Mouse (Mus musculus) adrenal gland, adult 8-10 months (tissue): ENCODE measurements around the gene Psat1. TPM values are rescaled to one million over a fixed set of nuclear protein-coding genes. Genes with fewer than 3 reads are reported as not detected.

ENCODE experiments used
- DNase-seq: peaks from one replicate; pipeline ENCODE4 v3.0.0; 2022
- total RNA-seq, 4 experiments: library from RNA; stranded (reverse); gene quantifications; 2 replicates each; pipeline ENCODE4 v1.2.4; 2022

The Psat1 gene
- total RNA-seq, 4 experiments from 2014 or later: 38.3 to 144 (median 66.5) TPM

DNA sequence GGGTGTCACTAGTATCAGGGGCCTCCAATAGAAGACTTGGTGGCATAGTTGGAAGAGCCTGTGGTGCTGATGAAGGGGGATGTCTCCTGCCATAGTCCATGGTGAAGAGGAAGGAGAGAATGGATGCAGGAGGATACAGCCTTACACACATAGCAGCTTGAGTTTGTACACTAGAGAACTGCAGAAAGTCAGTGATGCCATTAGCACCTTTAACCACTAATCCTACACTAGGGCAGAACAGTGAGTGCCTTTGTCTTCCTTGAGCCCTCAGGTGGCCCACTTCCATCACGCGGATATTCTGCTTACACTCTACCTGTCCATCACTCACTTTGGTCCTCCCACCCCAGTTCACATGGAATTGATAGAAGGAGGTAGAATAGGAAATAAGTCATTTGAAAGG, 83.0 kb downstream of the Psat1 start:
- no peak for DNase-seq

- DNase-seq: no peak
These were observed 91.8 kb downstream of the Psat1 start for GRCm38 (mm10) chr19:15855379-15855778.

Other genes with a start within 250 kb of the Psat1 start
- 10 to 100 TPM in 2 of 4 experiments, 1 to 10 TPM in 2; 8.4 to 18.1 (median 11.0) TPM for gene Cep78, start 37.7 kb upstream of the Psat1 start, total RNA-seq
- gene Gnaq, start 185.5 kb upstream of the Psat1 start, total RNA-seq: 10 to 100 TPM; 50.3 to 63.4 (median 58.1) TPM